Mouse (Mus musculus): ENCODE measurements around the gene Mreg. TPM values are rescaled to one million over a fixed set of nuclear protein-coding genes. Genes with fewer than 3 reads are reported as not detected.

The Mreg gene
- total and polyA plus RNA-seq, 2 experiments: 19.5 to 43.1 TPM

GRCm38 (mm10) chr1:72182930-72183499 lies 29.1 kb downstream of the Mreg start:
- Histone ChIP-seq H3K79me2 (ENCODE audit: control insufficient read depth, insufficient read depth, low read length) (peaks cover 11% of the 10 kb centered on the region; the same call in 1 of the 2 replicates), H3K27ac (replicated peaks; ENCODE audit: insufficient read depth, low read depth, low read length) (peak overlapping the region; percentile 68), H3K27me3 (ENCODE audit: control insufficient read depth, insufficient read depth, low read length) (no peaks in the 10 kb centered on the region), H3K9ac (ENCODE audit: low read depth, low read length) (peak overlapping the region; percentile 15; the same call in 1 of the 2 replicates), H3K4me1 (ENCODE audit: control insufficient read depth, insufficient read depth, low read length) (peaks cover 18% of the 10 kb centered on the region), H3K36me3 (ENCODE audit: control insufficient read depth, insufficient read depth, low read length) (peaks cover under 1% of the 10 kb centered on the region; the same call in 1 of the 2 replicates), H3K4me3 (ENCODE audit: insufficient read depth, low read depth, low read length) (no peak overlapping the region)
- 4% methylated on average over 13 of the region's 13 CpGs for WGBS
- DNase-seq (ENCODE audit: extremely low read depth, low read depth, low spot score): peak; percentile 89
- TF ChIP-seq CTCF (IDR thresholded peaks at IDR 0.05; ENCODE audit: low read depth, low read length): no peak; the same call in 1 of the 2 replicates
- no peak for TF ChIP-seq POLR2A (IDR thresholded peaks at IDR 0.05; ENCODE audit: extremely low read depth, insufficient read depth, low read length)

- H3K9ac ChIP-seq (ENCODE audit: low read depth, low read length): no peak overlapping the region
- TF ChIP-seq CTCF (IDR thresholded peaks at IDR 0.05; ENCODE audit: low read depth, low read length): no peak
- no peak for TF ChIP-seq POLR2A (IDR thresholded peaks at IDR 0.05; ENCODE audit: extremely low read depth, insufficient read depth, low read length)
These were observed 32.2 kb downstream of the Mreg start for GRCm38 (mm10) chr1:72179947-72180346.

GRCm38 (mm10) chr1:72176239-72176638 lies 35.9 kb downstream of the Mreg start:
- TF ChIP-seq POLR2A (IDR thresholded peaks at IDR 0.05; ENCODE audit: extremely low read depth, insufficient read depth, low read length) (no peak), CTCF (IDR thresholded peaks at IDR 0.05; ENCODE audit: low read depth, low read length) (no peak)
- Histone ChIP-seq H3K9ac (ENCODE audit: low read depth, low read length) (no peak overlapping the region), H3K4me3 (ENCODE audit: insufficient read depth, low read depth, low read length) (no peak overlapping the region), H3K27ac (replicated peaks; ENCODE audit: insufficient read depth, low read depth, low read length) (peak overlapping the region; percentile 42), H3K36me3 (ENCODE audit: control insufficient read depth, insufficient read depth, low read length) (no peaks in the 10 kb centered on the region), H3K4me1 (ENCODE audit: control insufficient read depth, insufficient read depth, low read length) (peaks cover 45% of the 10 kb centered on the region), H3K27me3 (ENCODE audit: control insufficient read depth, insufficient read depth, low read length) (no peaks in the 10 kb centered on the region), H3K79me2 (ENCODE audit: control insufficient read depth, insufficient read depth, low read length) (peaks cover 7% of the 10 kb centered on the region; the same call in 1 of the 2 replicates)
- 80% methylated on average over 6 of the region's 6 CpGs for WGBS
- DNase-seq (ENCODE audit: extremely low read depth, low read depth, low spot score): no peak

More at GRCm38 (mm10) chr1:72179947-72180346, 32.2 kb downstream of the Mreg start:
- no peaks in the 10 kb centered on the region for H3K36me3 ChIP-seq (ENCODE audit: control insufficient read depth, insufficient read depth, low read length)
- 21% methylated on average over 7 of the region's 7 CpGs for WGBS
- H3K4me1 ChIP-seq (ENCODE audit: control insufficient read depth, insufficient read depth, low read length): peaks cover 28% of the 10 kb centered on the region
- no peaks in the 10 kb centered on the region for H3K27me3 ChIP-seq (ENCODE audit: control insufficient read depth, insufficient read depth, low read length)
- DNase-seq (ENCODE audit: extremely low read depth, low read depth, low spot score): peak; percentile 94
- H3K79me2 ChIP-seq (ENCODE audit: control insufficient read depth, insufficient read depth, low read length): peaks cover 11% of the 10 kb centered on the region; the same call in 1 of the 2 replicates
- no peak overlapping the region for H3K4me3 ChIP-seq (ENCODE audit: insufficient read depth, low read depth, low read length)
- peak overlapping the region; percentile 48 for H3K27ac ChIP-seq (replicated peaks; ENCODE audit: insufficient read depth, low read depth, low read length)

- H3K27ac ChIP-seq (replicated peaks; ENCODE audit: insufficient read depth, low read depth, low read length): peak overlapping the region; percentile 70
- H3K36me3 ChIP-seq (ENCODE audit: control insufficient read depth, insufficient read depth, low read length): no peaks in the 10 kb centered on the region
- peaks cover 16% of the 10 kb centered on the region; the same call in 1 of the 2 replicates for H3K79me2 ChIP-seq (ENCODE audit: control insufficient read depth, insufficient read depth, low read length)
- peaks cover 43% of the 10 kb centered on the region for H3K4me1 ChIP-seq (ENCODE audit: control insufficient read depth, insufficient read depth, low read length)
- DNase-seq (ENCODE audit: extremely low read depth, low read depth, low spot score): peak; percentile 35
- H3K4me3 ChIP-seq (ENCODE audit: insufficient read depth, low read depth, low read length): no peak overlapping the region
- 45% methylated on average over 7 of the region's 7 CpGs for WGBS
- no peak overlapping the region for H3K9ac ChIP-seq (ENCODE audit: low read depth, low read length)
- no peaks in the 10 kb centered on the region for H3K27me3 ChIP-seq (ENCODE audit: control insufficient read depth, insufficient read depth, low read length)
- TF ChIP-seq CTCF (IDR thresholded peaks at IDR 0.05; ENCODE audit: low read depth, low read length): no peak
- no peak for TF ChIP-seq POLR2A (IDR thresholded peaks at IDR 0.05; ENCODE audit: extremely low read depth, insufficient read depth, low read length)
These were observed 37.9 kb downstream of the Mreg start for GRCm38 (mm10) chr1:72174183-72174582.

GRCm38 (mm10) chr1:72173402-72174051 lies 38.6 kb downstream of the Mreg start:
- H3K36me3 ChIP-seq (ENCODE audit: control insufficient read depth, insufficient read depth, low read length): no peaks in the 10 kb centered on the region
- WGBS: 19% methylated on average over 8 of the region's 8 CpGs
- peak; percentile 99 for DNase-seq (ENCODE audit: extremely low read depth, low read depth, low spot score)
- H3K79me2 ChIP-seq (ENCODE audit: control insufficient read depth, insufficient read depth, low read length): peaks cover 11% of the 10 kb centered on the region; the same call in 1 of the 2 replicates
- H3K27ac ChIP-seq (replicated peaks; ENCODE audit: insufficient read depth, low read depth, low read length): peak overlapping the region; percentile 76
- H3K27me3 ChIP-seq (ENCODE audit: control insufficient read depth, insufficient read depth, low read length): no peaks in the 10 kb centered on the region
- H3K4me1 ChIP-seq (ENCODE audit: control insufficient read depth, insufficient read depth, low read length): peaks cover 40% of the 10 kb centered on the region
- H3K4me3 ChIP-seq (ENCODE audit: insufficient read depth, low read depth, low read length): no peak overlapping the region
- no peak for TF ChIP-seq POLR2A (IDR thresholded peaks at IDR 0.05; ENCODE audit: extremely low read depth, insufficient read depth, low read length)
- no peak overlapping the region; the same call in 1 of the 2 replicates for H3K9ac ChIP-seq (ENCODE audit: low read depth, low read length)

- Histone ChIP-seq H3K36me3 (ENCODE audit: control insufficient read depth, insufficient read depth, low read length) (no peaks in the 10 kb centered on the region), H3K9ac (ENCODE audit: low read depth, low read length) (no peak overlapping the region), H3K4me3 (ENCODE audit: insufficient read depth, low read depth, low read length) (no peak overlapping the region), H3K27ac (replicated peaks; ENCODE audit: insufficient read depth, low read depth, low read length) (peak overlapping the region; percentile 65), H3K79me2 (ENCODE audit: control insufficient read depth, insufficient read depth, low read length) (peaks cover 9% of the 10 kb centered on the region; the same call in 1 of the 2 replicates), H3K4me1 (ENCODE audit: control insufficient read depth, insufficient read depth, low read length) (peaks cover 38% of the 10 kb centered on the region), H3K27me3 (ENCODE audit: control insufficient read depth, insufficient read depth, low read length) (no peaks in the 10 kb centered on the region)
- no peak for DNase-seq (ENCODE audit: extremely low read depth, low read depth, low spot score)
- TF ChIP-seq POLR2A (IDR thresholded peaks at IDR 0.05; ENCODE audit: extremely low read depth, insufficient read depth, low read length) (no peak), CTCF (IDR thresholded peaks at IDR 0.05; ENCODE audit: low read depth, low read length) (no peak)
- 27% methylated on average over 8 of the region's 8 CpGs for WGBS
These were observed 39.3 kb downstream of the Mreg start for GRCm38 (mm10) chr1:72172788-72173187.

Measured in liver, adult 2 months (tissue).